Mouse (Mus musculus): Measurements from ENCODE around the gene Paxx. TPM values are rescaled to one million over a fixed set of nuclear protein-coding genes. Genes with fewer than 3 reads are reported as not detected.

Paxx gene
- polyA plus RNA-seq, 1 experiment from 2014 or later = 98.8 TPM

DNA sequence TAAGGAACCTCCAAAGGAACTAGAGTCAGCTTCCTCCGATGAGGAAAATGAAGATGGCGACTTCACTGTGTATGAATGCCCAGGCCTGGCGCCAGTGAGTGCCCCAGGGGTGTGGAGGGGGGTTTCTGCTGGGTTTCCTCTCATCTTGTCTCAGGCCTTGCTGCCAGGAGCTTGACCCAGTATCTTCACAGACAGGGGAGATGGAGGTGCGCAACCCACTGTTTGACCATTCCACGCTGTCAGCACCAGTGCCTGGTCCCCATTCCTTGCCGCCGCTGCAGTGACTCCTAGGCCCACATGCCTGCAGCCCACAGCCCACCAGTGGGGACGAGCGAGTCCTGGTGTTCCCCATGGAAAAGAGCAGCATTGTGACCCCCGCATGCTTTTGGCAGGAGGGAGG lies 52.0 kb downstream of the Paxx start:
- H3K36me3 ChIP-seq = peaks cover 59% of the 10 kb centered on the region

More for the DNA sequence above, 52.0 kb downstream of the Paxx start:
- H3K4me2 ChIP-seq = no peak overlapping the region
- ATAC-seq (ENCODE audit: low FRiP score) = no peak
- H3K4me3 ChIP-seq = no peak overlapping the region
- 91% methylated on average over 10 of the region's 10 CpGs for WGBS
- no peaks in the 10 kb centered on the region for H3K27me3 ChIP-seq
- H3K9ac ChIP-seq = no peak overlapping the region
- no peak overlapping the region for H3K27ac ChIP-seq
- no peaks in the 10 kb centered on the region for H3K9me3 ChIP-seq
- peaks cover 29% of the 10 kb centered on the region for H3K4me1 ChIP-seq (replicated peaks)

Small RNAs within 50 kb of the gene (microRNA-seq; reads per million reads assigned to microRNA genes)
- gene Mir3087 = not detected

Other genes with a start within 250 kb of the Paxx start
- 98.3 and 104 TPM in 2 replicates for gene Nelfb, start 249.6 kb downstream of the Paxx start, polyA plus RNA-seq (2015; fragmentation: Nextera tagmentation; extraction: Ambion mirVana)
- not detected in 2 replicates for gene Stpg3, start 246.5 kb downstream of the Paxx start, polyA plus RNA-seq (2015; fragmentation: Nextera tagmentation; extraction: Ambion mirVana)
- gene Fam166a, start 242.3 kb downstream of the Paxx start, polyA plus RNA-seq (2015; fragmentation: Nextera tagmentation; extraction: Ambion mirVana) = 0.40 and 1.3 TPM in 2 replicates
- gene Tubb4b, start 236.4 kb downstream of the Paxx start, polyA plus RNA-seq (2015; fragmentation: Nextera tagmentation; extraction: Ambion mirVana) = 349 and 363 TPM in 2 replicates
- not detected in 2 replicates for gene Slc34a3, start 226.7 kb downstream of the Paxx start, polyA plus RNA-seq (2015; fragmentation: Nextera tagmentation; extraction: Ambion mirVana)
- gene Rnf224, start 224.3 kb downstream of the Paxx start, polyA plus RNA-seq (2015; fragmentation: Nextera tagmentation; extraction: Ambion mirVana) = not detected in 2 replicates
- gene Rnf208, start 218.8 kb downstream of the Paxx start, polyA plus RNA-seq (2015; fragmentation: Nextera tagmentation; extraction: Ambion mirVana) = 90.3 and 92.4 TPM in 2 replicates
- gene Cysrt1, start 218.6 kb downstream of the Paxx start, polyA plus RNA-seq (2015; fragmentation: Nextera tagmentation; extraction: Ambion mirVana) = 0.26 TPM in 1 of 2 replicates, not detected in the other
- gene AL732309.1, start 214.2 kb downstream of the Paxx start, polyA plus RNA-seq (2015; fragmentation: Nextera tagmentation; extraction: Ambion mirVana) = 5.1 and 6.2 TPM in 2 replicates
- 18.6 and 20.9 TPM in 2 replicates for gene Tmem203, start 205.7 kb downstream of the Paxx start, polyA plus RNA-seq (2015; fragmentation: Nextera tagmentation; extraction: Ambion mirVana)
- 16.2 and 17.6 TPM in 2 replicates for gene Tprn, start 198.5 kb downstream of the Paxx start, polyA plus RNA-seq (2015; fragmentation: Nextera tagmentation; extraction: Ambion mirVana)
- gene Ssna1, start 188.7 kb downstream of the Paxx start, polyA plus RNA-seq (2015; fragmentation: Nextera tagmentation; extraction: Ambion mirVana) = 189 and 199 TPM in 2 replicates
- 143 TPM in 2 replicates for gene Anapc2, start 188.6 kb downstream of the Paxx start, polyA plus RNA-seq (2015; fragmentation: Nextera tagmentation; extraction: Ambion mirVana)
- gene Tmem210, start 172.9 kb downstream of the Paxx start, polyA plus RNA-seq (2015; fragmentation: Nextera tagmentation; extraction: Ambion mirVana) = not detected in 2 replicates
- 0.22 TPM in 1 of 2 replicates, not detected in the other for gene Lrrc26, start 171.2 kb downstream of the Paxx start, polyA plus RNA-seq (2015; fragmentation: Nextera tagmentation; extraction: Ambion mirVana)
- 22.5 and 24.5 TPM in 2 replicates for gene Grin1, start 141.9 kb downstream of the Paxx start, polyA plus RNA-seq (2015; fragmentation: Nextera tagmentation; extraction: Ambion mirVana)
- gene Man1b1, start 128.8 kb downstream of the Paxx start, polyA plus RNA-seq (2015; fragmentation: Nextera tagmentation; extraction: Ambion mirVana) = 50.0 and 59.8 TPM in 2 replicates
- gene Dpp7, start 104.7 kb downstream of the Paxx start, polyA plus RNA-seq (2015; fragmentation: Nextera tagmentation; extraction: Ambion mirVana) = 22.8 and 23.0 TPM in 2 replicates
- gene Uap1l1, start 95.4 kb downstream of the Paxx start, polyA plus RNA-seq (2015; fragmentation: Nextera tagmentation; extraction: Ambion mirVana) = 5.2 and 6.2 TPM in 2 replicates
- gene Sapcd2, start 88.8 kb downstream of the Paxx start, polyA plus RNA-seq (2015; fragmentation: Nextera tagmentation; extraction: Ambion mirVana) = 9.6 and 16.5 TPM in 2 replicates
- gene Entpd2, start 65.2 kb downstream of the Paxx start, polyA plus RNA-seq (2015; fragmentation: Nextera tagmentation; extraction: Ambion mirVana) = 2.6 and 3.6 TPM in 2 replicates
- 411 and 423 TPM in 2 replicates for gene Npdc1, start 61.7 kb downstream of the Paxx start, polyA plus RNA-seq (2015; fragmentation: Nextera tagmentation; extraction: Ambion mirVana)
- gene Fut7, start 37.8 kb downstream of the Paxx start, polyA plus RNA-seq (2015; fragmentation: Nextera tagmentation; extraction: Ambion mirVana) = 0.19 TPM in 1 of 2 replicates, not detected in the other
- gene Abca2, start 32.4 kb downstream of the Paxx start, polyA plus RNA-seq (2015; fragmentation: Nextera tagmentation; extraction: Ambion mirVana) = 10.0 and 11.6 TPM in 2 replicates
- gene Clic3, start 4.3 kb downstream of the Paxx start, polyA plus RNA-seq (2015; fragmentation: Nextera tagmentation; extraction: Ambion mirVana) = 3.4 and 3.7 TPM in 2 replicates
- gene Ptgds, start 9.0 kb upstream of the Paxx start, polyA plus RNA-seq (2015; fragmentation: Nextera tagmentation; extraction: Ambion mirVana) = 50.3 and 50.5 TPM in 2 replicates
- gene Lcn12, start 32.8 kb upstream of the Paxx start, polyA plus RNA-seq (2015; fragmentation: Nextera tagmentation; extraction: Ambion mirVana) = not detected in 2 replicates
- 119 and 125 TPM in 2 replicates for gene Fbxw5, start 39.7 kb upstream of the Paxx start, polyA plus RNA-seq (2015; fragmentation: Nextera tagmentation; extraction: Ambion mirVana)
- gene C8g, start 40.6 kb upstream of the Paxx start, polyA plus RNA-seq (2015; fragmentation: Nextera tagmentation; extraction: Ambion mirVana) = 5.4 and 5.5 TPM in 2 replicates
- gene Traf2, start 85.8 kb upstream of the Paxx start, polyA plus RNA-seq (2015; fragmentation: Nextera tagmentation; extraction: Ambion mirVana) = 21.1 and 21.2 TPM in 2 replicates
- 409 and 436 TPM in 2 replicates for gene Edf1, start 96.8 kb upstream of the Paxx start, polyA plus RNA-seq (2015; fragmentation: Nextera tagmentation; extraction: Ambion mirVana)
- 2.3 and 2.6 TPM in 2 replicates for gene Mamdc4, start 113.8 kb upstream of the Paxx start, polyA plus RNA-seq (2015; fragmentation: Nextera tagmentation; extraction: Ambion mirVana)
- 179 and 182 TPM in 2 replicates for gene Phpt1, start 114.1 kb upstream of the Paxx start, polyA plus RNA-seq (2015; fragmentation: Nextera tagmentation; extraction: Ambion mirVana)
- 8.1 and 8.2 TPM in 2 replicates for gene Ajm1, start 120.7 kb upstream of the Paxx start, polyA plus RNA-seq (2015; fragmentation: Nextera tagmentation; extraction: Ambion mirVana)
- 67.9 and 75.5 TPM in 2 replicates for gene Rabl6, start 147.4 kb upstream of the Paxx start, polyA plus RNA-seq (2015; fragmentation: Nextera tagmentation; extraction: Ambion mirVana)
- 0.21 and 0.25 TPM in 2 replicates for gene Ccdc183, start 156.6 kb upstream of the Paxx start, polyA plus RNA-seq (2015; fragmentation: Nextera tagmentation; extraction: Ambion mirVana)
- gene Tmem141, start 160.9 kb upstream of the Paxx start, polyA plus RNA-seq (2015; fragmentation: Nextera tagmentation; extraction: Ambion mirVana) = 35.0 and 42.2 TPM in 2 replicates
- gene Fcna, start 166.9 kb upstream of the Paxx start, polyA plus RNA-seq (2015; fragmentation: Nextera tagmentation; extraction: Ambion mirVana) = 2.5 and 3.3 TPM in 2 replicates
- gene Lcn8, start 192.0 kb upstream of the Paxx start, polyA plus RNA-seq (2015; fragmentation: Nextera tagmentation; extraction: Ambion mirVana) = not detected in 2 replicates
- not detected in 2 replicates for gene Lcn5, start 196.9 kb upstream of the Paxx start, polyA plus RNA-seq (2015; fragmentation: Nextera tagmentation; extraction: Ambion mirVana)
- not detected in 2 replicates for gene Lcn6, start 215.7 kb upstream of the Paxx start, polyA plus RNA-seq (2015; fragmentation: Nextera tagmentation; extraction: Ambion mirVana)
- not detected in 2 replicates for gene Lcn10, start 221.6 kb upstream of the Paxx start, polyA plus RNA-seq (2015; fragmentation: Nextera tagmentation; extraction: Ambion mirVana)
- not detected in 2 replicates for gene Obp2a, start 238.9 kb upstream of the Paxx start, polyA plus RNA-seq (2015; fragmentation: Nextera tagmentation; extraction: Ambion mirVana)
- 126 and 129 TPM in 2 replicates for gene Bmyc, start 245.6 kb upstream of the Paxx start, polyA plus RNA-seq (2015; fragmentation: Nextera tagmentation; extraction: Ambion mirVana)